Mouse (Mus musculus) kidney, postnatal 14 days (tissue): ENCODE measurements at regions not wholly inside any gene's neighbourhood (a gene's known extent, or its start where the extent isn't known, plus 50 kb on each side); places are given as distances from the start of the nearest gene placed in this dataset.

Source experiments
- DNase-seq: peaks from one replicate; pipeline ENCODE4 v3.0.0; 2022; ENCODE audit warnings: mixed read lengths

DNA sequence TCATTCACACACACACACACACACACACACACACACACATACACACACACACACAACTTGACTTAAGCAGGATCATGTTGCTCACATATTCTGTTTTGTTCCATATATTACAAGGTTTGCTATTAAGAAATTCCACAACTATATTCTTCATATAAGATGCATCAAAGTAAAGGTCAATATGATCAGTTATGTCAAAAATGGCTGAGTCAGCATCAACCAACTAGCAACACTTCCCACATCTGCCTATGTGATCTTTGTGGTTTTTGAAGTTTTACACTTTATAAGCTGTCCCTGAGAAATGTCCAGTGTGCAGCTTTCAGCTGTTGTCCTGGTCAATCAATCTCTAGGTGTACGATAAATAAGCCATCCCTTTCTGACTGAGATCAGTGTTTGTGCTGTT is 1339.3 kb upstream of the Dsel start:
- DNase-seq, result no peak

DNA sequence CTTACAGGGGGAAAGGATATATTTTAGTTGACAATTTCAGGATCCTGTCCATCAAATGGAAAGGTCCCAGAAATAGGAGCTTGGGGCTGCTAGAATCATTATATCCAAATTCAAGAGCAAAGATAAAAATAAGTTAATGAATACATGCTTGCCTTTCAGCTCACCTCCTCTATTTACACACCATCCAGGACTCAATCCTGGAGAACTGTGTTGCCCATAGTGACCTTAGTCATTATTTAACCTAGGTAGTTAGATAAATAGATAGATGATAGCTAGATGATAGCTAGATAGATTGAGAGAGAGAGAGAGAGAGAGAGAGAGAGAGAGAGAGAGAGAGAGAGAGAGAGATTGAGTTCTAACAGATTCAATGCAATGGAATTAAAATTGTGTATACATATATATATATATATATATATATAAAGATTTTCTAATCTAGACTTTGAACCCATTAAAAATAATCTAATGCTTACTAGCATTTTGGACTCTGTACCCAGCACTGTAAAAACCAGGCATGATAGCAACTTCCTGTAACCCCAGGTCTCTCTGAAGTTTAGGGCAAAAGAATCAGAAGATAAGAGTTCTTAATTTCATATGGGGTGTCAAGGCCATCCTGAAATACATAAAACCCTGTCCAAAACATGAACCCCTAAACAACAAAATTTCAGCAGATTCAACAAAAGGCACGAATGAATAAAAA is 1329.5 kb upstream of the Dsel start:
- DNase-seq, result no peak

DNA sequence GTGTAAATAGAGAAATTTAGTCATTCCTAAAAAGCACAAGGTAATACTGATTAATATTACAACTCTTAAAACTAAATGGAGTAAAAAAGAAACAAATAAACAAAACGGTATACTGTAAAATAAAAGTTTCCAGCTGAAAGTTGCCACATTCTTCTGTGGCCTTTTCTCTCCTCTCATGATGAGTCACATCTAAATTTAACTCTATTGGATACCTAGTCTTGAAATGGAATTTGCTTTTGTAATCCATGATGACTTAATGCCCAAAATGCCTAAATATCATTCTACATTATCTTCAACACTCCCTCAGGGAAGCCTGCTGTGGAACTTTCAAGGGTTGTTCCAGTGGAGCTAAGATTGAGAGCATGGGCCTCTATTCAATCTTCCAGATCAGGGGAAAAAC is 1298.5 kb upstream of the Dsel start:
- DNase-seq, result no peak
